Mouse (Mus musculus): ENCODE measurements at regions not wholly inside any gene's neighbourhood (a gene's known extent, or its start where the extent isn't known, plus 50 kb on each side); places are given as distances from the start of the nearest gene placed in this dataset.

DNA sequence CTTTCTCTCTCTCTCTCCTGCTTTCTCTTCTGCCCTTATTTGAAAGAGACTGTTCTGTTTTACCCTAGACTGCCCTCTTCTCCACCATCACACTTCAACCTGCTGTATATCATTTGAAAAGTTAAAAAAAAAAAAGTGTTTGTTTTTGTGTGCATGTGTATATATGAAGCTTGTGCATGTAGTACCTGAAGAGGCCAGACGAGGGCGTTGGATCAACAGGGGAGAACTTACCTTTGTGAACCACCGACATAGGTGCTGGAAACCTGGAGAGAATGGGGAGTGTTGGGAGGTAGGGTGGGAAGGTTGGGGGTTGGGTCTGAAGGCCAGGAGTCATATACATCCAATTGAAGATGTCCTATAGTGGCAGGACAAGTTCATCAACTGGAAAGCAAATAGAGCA lies 81.0 kb upstream of the Eif4g2 start:
- WGBS: 37% methylated on average over 3 of the region's 3 CpGs
- Histone ChIP-seq H3K4me1 (replicated peaks; ENCODE audit: control insufficient read depth, insufficient read depth, low read length) (no peaks in the 10 kb centered on the region), H3K9me3 (ENCODE audit: control insufficient read depth, low read length) (no peaks in the 10 kb centered on the region), H3K27me3 (ENCODE audit: control insufficient read depth, insufficient read depth, low read length) (no peaks in the 10 kb centered on the region), H3K4me3 (ENCODE audit: low read depth, low read length) (no peak overlapping the region), H3K36me3 (ENCODE audit: control insufficient read depth, insufficient read depth, low read length) (no peaks in the 10 kb centered on the region), H3K4me2 (ENCODE audit: low read depth, low read length, severe bottlenecking) (no peak overlapping the region), H3K9ac (ENCODE audit: low read length) (no peak overlapping the region), H3K27ac (ENCODE audit: low read depth, low read length) (no peak overlapping the region)
- ATAC-seq (replicated peaks; ENCODE audit: low FRiP score): no peak
- no peak for DNase-seq (ENCODE audit: low spot score)

DNA sequence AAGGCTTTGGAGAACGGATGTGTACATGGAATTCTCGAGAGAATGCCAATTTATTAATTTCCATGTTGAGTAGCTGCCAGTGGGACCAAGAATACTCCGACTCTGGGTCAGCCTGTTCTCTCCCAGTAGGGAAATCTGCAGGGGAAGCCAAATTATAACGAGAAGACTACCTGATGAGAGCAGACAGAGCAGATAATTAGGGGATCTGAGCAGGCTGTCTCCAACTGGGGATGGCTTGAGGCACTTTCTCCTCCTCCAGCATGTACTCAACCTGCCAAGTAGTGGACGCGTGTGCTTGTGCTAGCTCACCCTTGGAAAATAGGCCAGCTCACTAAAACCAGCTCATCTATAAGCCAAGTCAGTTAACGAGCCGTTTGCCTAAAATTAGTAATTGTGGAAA lies 80.5 kb upstream of the Eif4g2 start:
- Histone ChIP-seq H3K4me2 (ENCODE audit: low read depth, low read length, severe bottlenecking) (no peak overlapping the region), H3K4me1 (replicated peaks; ENCODE audit: control insufficient read depth, insufficient read depth, low read length) (no peaks in the 10 kb centered on the region), H3K4me3 (ENCODE audit: low read depth, low read length) (no peak overlapping the region), H3K9ac (ENCODE audit: low read length) (no peak overlapping the region), H3K9me3 (ENCODE audit: control insufficient read depth, low read length) (no peaks in the 10 kb centered on the region), H3K36me3 (ENCODE audit: control insufficient read depth, insufficient read depth, low read length) (no peaks in the 10 kb centered on the region), H3K27me3 (ENCODE audit: control insufficient read depth, insufficient read depth, low read length) (no peaks in the 10 kb centered on the region), H3K27ac (ENCODE audit: low read depth, low read length) (no peak overlapping the region)
- 56% methylated on average over 8 of the region's 8 CpGs for WGBS
- DNase-seq (ENCODE audit: low spot score) (no peak), ATAC-seq (replicated peaks; ENCODE audit: low FRiP score) (no peak)

DNA sequence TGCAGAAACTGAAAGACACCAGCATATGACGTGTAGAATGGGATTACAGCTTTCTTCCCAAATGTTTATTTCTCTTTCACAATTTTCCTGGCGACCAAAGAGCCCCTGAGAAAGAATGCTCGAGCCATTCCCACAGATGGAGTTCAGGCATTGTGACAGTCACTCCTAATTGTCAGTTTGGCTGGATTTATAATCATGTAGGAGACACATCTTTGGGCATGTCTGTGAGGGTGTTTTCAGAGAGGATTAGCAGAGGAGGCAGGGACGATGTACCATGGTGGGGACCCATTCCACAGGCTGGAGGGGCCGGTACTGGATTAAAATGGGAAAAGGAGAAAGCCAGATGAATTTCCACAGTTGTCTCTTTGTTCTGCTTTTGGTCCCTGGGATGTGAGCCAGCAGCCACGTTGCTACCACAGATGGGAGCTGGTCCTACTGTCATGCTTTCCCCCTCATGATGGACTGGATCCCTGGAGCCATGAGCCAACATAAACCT lies 76.0 kb upstream of the Eif4g2 start:
- ATAC-seq (replicated peaks; ENCODE audit: low FRiP score): no peak
- Histone ChIP-seq H3K27me3 (ENCODE audit: control insufficient read depth, insufficient read depth, low read length) (no peaks in the 10 kb centered on the region), H3K36me3 (ENCODE audit: control insufficient read depth, insufficient read depth, low read length) (no peaks in the 10 kb centered on the region), H3K4me3 (ENCODE audit: low read depth, low read length) (no peak overlapping the region), H3K9ac (ENCODE audit: low read length) (no peak overlapping the region), H3K27ac (ENCODE audit: low read depth, low read length) (no peak overlapping the region), H3K4me1 (replicated peaks; ENCODE audit: control insufficient read depth, insufficient read depth, low read length) (no peaks in the 10 kb centered on the region), H3K9me3 (ENCODE audit: control insufficient read depth, low read length) (no peaks in the 10 kb centered on the region), H3K4me2 (ENCODE audit: low read depth, low read length, severe bottlenecking) (no peak overlapping the region)
- no peak for DNase-seq (ENCODE audit: low spot score)
- 65% methylated on average over 6 of the region's 6 CpGs for WGBS

DNA sequence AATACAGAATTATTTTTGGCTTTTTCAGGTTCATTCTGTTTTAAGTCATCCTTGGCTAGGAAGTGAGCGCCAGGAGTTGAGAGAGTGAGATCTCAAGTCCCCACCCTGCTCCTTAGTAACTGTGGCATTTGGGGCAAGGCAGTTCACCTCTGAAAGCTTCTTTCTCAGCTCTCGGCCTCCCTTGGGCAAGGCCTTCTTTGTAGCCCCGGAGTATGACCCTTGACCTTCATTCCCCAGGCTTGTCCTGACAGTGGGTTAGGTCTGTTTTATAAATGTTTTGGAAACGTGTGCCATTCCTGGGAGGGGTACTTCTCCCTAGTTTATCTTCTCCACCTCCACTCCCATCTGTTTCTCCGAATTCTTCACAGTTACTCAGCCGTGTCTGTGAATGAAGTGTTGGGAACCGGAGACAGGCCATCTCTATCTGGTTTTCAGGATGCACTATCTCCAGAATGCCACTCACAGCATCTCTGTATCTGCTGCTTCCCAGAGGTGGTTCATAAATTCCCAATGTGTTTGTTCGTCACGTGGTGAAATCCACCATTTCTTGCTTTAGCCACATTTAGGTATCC lies 75.0 kb upstream of the Eif4g2 start:
- Histone ChIP-seq H3K27me3 (ENCODE audit: control insufficient read depth, insufficient read depth, low read length) (no peaks in the 10 kb centered on the region), H3K27ac (ENCODE audit: low read depth, low read length) (no peak overlapping the region), H3K4me2 (ENCODE audit: low read depth, low read length, severe bottlenecking) (no peak overlapping the region), H3K9ac (ENCODE audit: low read length) (no peak overlapping the region), H3K9me3 (ENCODE audit: control insufficient read depth, low read length) (no peaks in the 10 kb centered on the region), H3K36me3 (ENCODE audit: control insufficient read depth, insufficient read depth, low read length) (no peaks in the 10 kb centered on the region), H3K4me1 (replicated peaks; ENCODE audit: control insufficient read depth, insufficient read depth, low read length) (no peaks in the 10 kb centered on the region), H3K4me3 (ENCODE audit: low read depth, low read length) (no peak overlapping the region)
- no peak for ATAC-seq (replicated peaks; ENCODE audit: low FRiP score)
- 63% methylated on average over 9 of the region's 9 CpGs for WGBS
- DNase-seq (ENCODE audit: low spot score): no peak

DNA sequence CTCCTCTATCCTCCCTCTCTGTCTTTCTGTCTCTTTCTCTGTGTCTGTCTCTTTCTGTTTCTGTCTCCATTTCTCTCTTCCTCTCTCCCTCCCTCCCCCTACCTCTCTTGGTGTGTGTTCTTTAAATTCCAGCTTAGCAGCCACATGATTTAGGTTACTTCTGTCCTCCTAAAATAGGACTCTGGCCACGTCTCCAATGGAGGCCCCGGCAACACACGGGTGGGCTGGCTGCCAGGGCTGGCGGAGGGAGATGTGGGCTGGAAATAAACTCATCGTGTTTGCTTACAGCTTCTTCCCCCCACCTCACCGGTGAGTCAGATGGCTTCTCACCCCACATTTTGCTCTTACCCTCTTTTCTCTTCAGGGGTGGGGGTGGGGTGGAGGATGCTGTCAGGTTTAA lies 74.5 kb upstream of the Eif4g2 start:
- DNase-seq (ENCODE audit: low spot score) (no peak), ATAC-seq (replicated peaks; ENCODE audit: low FRiP score) (no peak)
- Histone ChIP-seq H3K27ac (ENCODE audit: low read depth, low read length) (no peak overlapping the region), H3K9me3 (ENCODE audit: control insufficient read depth, low read length) (no peaks in the 10 kb centered on the region), H3K4me2 (ENCODE audit: low read depth, low read length, severe bottlenecking) (no peak overlapping the region), H3K4me1 (replicated peaks; ENCODE audit: control insufficient read depth, insufficient read depth, low read length) (no peaks in the 10 kb centered on the region), H3K9ac (ENCODE audit: low read length) (no peak overlapping the region), H3K27me3 (ENCODE audit: control insufficient read depth, insufficient read depth, low read length) (no peaks in the 10 kb centered on the region), H3K36me3 (ENCODE audit: control insufficient read depth, insufficient read depth, low read length) (no peaks in the 10 kb centered on the region), H3K4me3 (ENCODE audit: low read depth, low read length) (no peak overlapping the region)
- 71% methylated on average over 6 of the region's 6 CpGs for WGBS

DNA sequence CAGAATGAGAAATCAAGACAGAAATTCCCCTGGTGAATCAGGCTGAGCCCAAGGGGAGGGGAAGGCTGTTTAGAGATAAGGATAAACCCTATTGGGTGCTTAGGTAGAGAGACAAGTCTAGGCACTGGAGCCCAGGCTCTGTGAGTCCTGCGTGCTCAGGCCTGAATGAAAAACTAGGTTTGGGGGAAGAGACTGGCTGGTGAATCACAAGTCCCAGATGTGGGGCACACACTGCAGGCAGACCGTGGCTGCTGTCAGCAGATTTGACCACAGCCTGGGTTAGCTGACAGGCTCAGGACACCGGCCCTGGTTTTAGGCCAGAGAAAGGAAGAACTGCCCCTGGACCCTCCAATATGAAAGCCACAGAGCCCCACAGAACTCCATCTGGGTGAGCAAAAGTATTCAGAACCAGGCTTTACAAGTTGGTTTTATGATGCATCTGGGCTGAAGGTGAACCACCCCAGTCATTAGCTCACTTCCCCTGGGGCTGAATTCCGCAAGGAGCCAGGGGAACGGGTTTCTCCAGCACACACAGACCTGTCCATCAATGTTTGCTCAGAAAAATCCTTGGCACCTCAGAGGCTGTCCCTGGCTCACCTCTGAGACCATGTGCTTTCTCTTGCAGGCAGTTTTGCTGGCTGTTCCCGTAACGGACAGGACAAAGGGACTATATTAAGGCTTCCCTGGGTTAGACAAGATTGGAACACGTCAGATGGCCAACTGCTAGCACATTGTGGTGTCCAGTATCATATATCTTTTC lies 73.8 kb upstream of the Eif4g2 start:
- Histone ChIP-seq H3K9ac (ENCODE audit: low read length) (no peak overlapping the region), H3K4me1 (replicated peaks; ENCODE audit: control insufficient read depth, insufficient read depth, low read length) (no peaks in the 10 kb centered on the region), H3K9me3 (ENCODE audit: control insufficient read depth, low read length) (no peaks in the 10 kb centered on the region), H3K4me2 (ENCODE audit: low read depth, low read length, severe bottlenecking) (no peak overlapping the region), H3K27me3 (ENCODE audit: control insufficient read depth, insufficient read depth, low read length) (no peaks in the 10 kb centered on the region), H3K4me3 (ENCODE audit: low read depth, low read length) (no peak overlapping the region), H3K27ac (ENCODE audit: low read depth, low read length) (no peak overlapping the region), H3K36me3 (ENCODE audit: control insufficient read depth, insufficient read depth, low read length) (no peaks in the 10 kb centered on the region)
- 64% methylated on average over 8 of the region's 8 CpGs for WGBS
- DNase-seq (ENCODE audit: low spot score): no peak
- no peak for ATAC-seq (replicated peaks; ENCODE audit: low FRiP score)

DNA sequence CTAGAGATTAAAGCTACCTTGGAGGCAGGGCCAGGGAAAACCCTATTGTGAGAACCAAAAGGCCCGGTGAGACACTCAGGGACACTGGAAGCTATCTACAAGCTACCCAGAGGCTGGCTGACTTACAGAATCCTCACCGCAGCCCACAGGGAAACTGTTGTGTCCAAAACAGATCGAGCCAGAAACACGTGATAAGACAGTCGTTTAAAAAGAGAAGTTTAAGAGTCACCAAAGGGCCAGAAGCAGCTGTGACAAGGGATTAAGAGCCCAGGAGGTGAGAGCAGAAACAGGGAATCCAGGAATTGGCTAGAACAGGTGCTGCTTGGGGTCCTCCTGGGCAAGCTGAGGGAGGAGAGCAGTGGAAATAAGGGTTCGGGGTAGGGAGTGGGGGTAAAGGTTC lies 73.2 kb upstream of the Eif4g2 start:
- no peak for DNase-seq (ENCODE audit: low spot score)
- WGBS: 55% methylated on average over 6 of the region's 6 CpGs
- Histone ChIP-seq H3K27me3 (ENCODE audit: control insufficient read depth, insufficient read depth, low read length) (no peaks in the 10 kb centered on the region), H3K4me2 (ENCODE audit: low read depth, low read length, severe bottlenecking) (no peak overlapping the region), H3K9me3 (ENCODE audit: control insufficient read depth, low read length) (no peaks in the 10 kb centered on the region), H3K4me1 (replicated peaks; ENCODE audit: control insufficient read depth, insufficient read depth, low read length) (no peaks in the 10 kb centered on the region), H3K4me3 (ENCODE audit: low read depth, low read length) (no peak overlapping the region), H3K9ac (ENCODE audit: low read length) (no peak overlapping the region), H3K36me3 (ENCODE audit: control insufficient read depth, insufficient read depth, low read length) (no peaks in the 10 kb centered on the region), H3K27ac (ENCODE audit: low read depth, low read length) (no peak overlapping the region)
- no peak for ATAC-seq (replicated peaks; ENCODE audit: low FRiP score)

DNA sequence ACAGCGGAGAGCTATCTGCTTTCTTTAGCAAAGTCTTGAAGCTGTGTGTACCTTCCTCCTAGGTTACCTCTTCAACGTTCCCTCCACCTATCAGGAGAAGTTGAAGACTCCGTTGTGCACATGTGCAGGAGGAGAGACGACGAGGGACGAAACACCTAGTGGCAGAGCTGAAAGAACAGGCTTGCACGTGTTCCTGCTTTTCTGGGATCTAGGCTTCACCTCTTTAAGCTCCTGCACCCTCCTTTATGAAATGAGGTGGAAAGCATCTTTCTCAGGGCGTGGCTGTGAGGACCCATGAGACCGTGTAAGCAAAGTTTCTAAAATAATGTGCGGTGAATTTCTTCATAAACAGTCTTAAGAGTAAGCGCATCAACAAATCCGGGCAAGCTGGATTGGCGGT lies 71.4 kb upstream of the Eif4g2 start:
- 89% methylated on average over 13 of the region's 13 CpGs for WGBS
- Histone ChIP-seq H3K36me3 (ENCODE audit: control insufficient read depth, insufficient read depth, low read length) (no peaks in the 10 kb centered on the region), H3K9me3 (ENCODE audit: control insufficient read depth, low read length) (no peaks in the 10 kb centered on the region)

DNA sequence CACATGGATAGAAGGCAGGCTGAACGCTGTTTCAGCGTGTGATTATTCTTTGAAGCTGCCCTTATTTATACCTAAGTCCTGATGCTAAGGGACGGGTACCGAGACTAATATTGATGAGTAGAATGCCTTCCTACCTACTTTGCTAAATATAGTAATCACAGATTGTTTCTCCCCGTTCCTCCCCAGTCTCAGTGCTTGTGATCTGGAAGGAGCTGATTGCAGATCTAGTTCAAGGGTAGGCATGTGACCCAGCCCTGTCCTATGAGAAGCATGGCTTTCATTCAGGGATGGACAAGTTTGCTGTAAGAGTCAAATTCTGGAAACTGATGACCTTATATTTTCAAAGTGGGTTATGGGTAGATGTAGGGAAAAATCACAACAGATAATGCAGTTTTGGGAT lies 67.7 kb upstream of the Eif4g2 start:
- ATAC-seq (replicated peaks; ENCODE audit: low FRiP score) (no peak), DNase-seq (ENCODE audit: low spot score) (no peak)
- Histone ChIP-seq H3K9me3 (ENCODE audit: control insufficient read depth, low read length) (no peaks in the 10 kb centered on the region), H3K9ac (ENCODE audit: low read length) (no peak overlapping the region), H3K27me3 (ENCODE audit: control insufficient read depth, insufficient read depth, low read length) (no peaks in the 10 kb centered on the region), H3K27ac (ENCODE audit: low read depth, low read length) (no peak overlapping the region), H3K4me1 (replicated peaks; ENCODE audit: control insufficient read depth, insufficient read depth, low read length) (no peaks in the 10 kb centered on the region), H3K4me2 (ENCODE audit: low read depth, low read length, severe bottlenecking) (no peak overlapping the region), H3K36me3 (ENCODE audit: control insufficient read depth, insufficient read depth, low read length) (no peaks in the 10 kb centered on the region), H3K4me3 (ENCODE audit: low read depth, low read length) (no peak overlapping the region)
- whole genome bisulfite sequencing: 94% methylated on average over 5 of the region's 5 CpGs

More for the DNA sequence above, 71.4 kb upstream of the Eif4g2 start:
- DNase-seq (ENCODE audit: low spot score) (no peak), ATAC-seq (replicated peaks; ENCODE audit: low FRiP score) (no peak)
- Histone ChIP-seq H3K27ac (ENCODE audit: low read depth, low read length) (no peak overlapping the region), H3K27me3 (ENCODE audit: control insufficient read depth, insufficient read depth, low read length) (no peaks in the 10 kb centered on the region), H3K4me2 (ENCODE audit: low read depth, low read length, severe bottlenecking) (no peak overlapping the region), H3K4me3 (ENCODE audit: low read depth, low read length) (no peak overlapping the region), H3K9ac (ENCODE audit: low read length) (no peak overlapping the region), H3K4me1 (replicated peaks; ENCODE audit: control insufficient read depth, insufficient read depth, low read length) (no peaks in the 10 kb centered on the region)
